Mouse (Mus musculus): ENCODE measurements around the gene Ptprc.

The Ptprc gene

GRCm38 (mm10) chr1:138175494-138175893, at the start of gene Ptprc:
Gene Ptprc (minus strand): TSS chr1:138175708.
- DNase-seq (ENCODE audit: low spot score in 2 of 2) = no peak

- DNase-seq (ENCODE audit: low spot score in 2 of 2) = no peak
Measured at GRCm38 (mm10) chr1:138214736-138215458, 39.4 kb upstream of the Ptprc start.

- no peak for DNase-seq (ENCODE audit: low spot score in 2 of 2)
Measured at GRCm38 (mm10) chr1:138210387-138211024, 35.0 kb upstream of the Ptprc start.

GRCm38 (mm10) chr1:138209751-138210150, 34.2 kb upstream of the Ptprc start:
- DNase-seq (ENCODE audit: low spot score in 2 of 2) = no peak

GRCm38 (mm10) chr1:138206041-138206440, 30.5 kb upstream of the Ptprc start:
- DNase-seq (ENCODE audit: low spot score in 2 of 2) = no peak

GRCm38 (mm10) chr1:138191689-138192508, 16.4 kb upstream of the Ptprc start:
- peak in 1 of 2 experiments; percentile 17 for DNase-seq (ENCODE audit: low spot score in 2 of 2)

- DNase-seq (ENCODE audit: low spot score in 2 of 2) = no peak
Measured at GRCm38 (mm10) chr1:138188131-138188530, 12.6 kb upstream of the Ptprc start.

- DNase-seq (ENCODE audit: low spot score in 2 of 2) = no peak
Measured at GRCm38 (mm10) chr1:138185904-138186303, 10.4 kb upstream of the Ptprc start.

- no peak for DNase-seq (ENCODE audit: low spot score in 2 of 2)
Measured at GRCm38 (mm10) chr1:138180081-138180480, 4.6 kb upstream of the Ptprc start.

GRCm38 (mm10) chr1:138174705-138175492, 609 bp downstream of the Ptprc start:
- no peak for DNase-seq (ENCODE audit: low spot score in 2 of 2)

GRCm38 (mm10) chr1:138174143-138174542, 1.4 kb downstream of the Ptprc start:
- DNase-seq (ENCODE audit: low spot score in 2 of 2) = no peak

GRCm38 (mm10) chr1:138173669-138174068, 1.8 kb downstream of the Ptprc start:
- DNase-seq (ENCODE audit: low spot score in 2 of 2) = no peak

GRCm38 (mm10) chr1:138172547-138172946, 3.0 kb downstream of the Ptprc start:
- no peak for DNase-seq (ENCODE audit: low spot score in 2 of 2)

GRCm38 (mm10) chr1:138172096-138172495, 3.4 kb downstream of the Ptprc start:
- no peak for DNase-seq (ENCODE audit: low spot score in 2 of 2)

GRCm38 (mm10) chr1:138166233-138166771, 9.2 kb downstream of the Ptprc start:
- DNase-seq (ENCODE audit: low spot score in 2 of 2) = no peak

GRCm38 (mm10) chr1:138162638-138163037, 12.9 kb downstream of the Ptprc start:
- DNase-seq (ENCODE audit: low spot score in 2 of 2) = no peak

GRCm38 (mm10) chr1:138158921-138159320, 16.6 kb downstream of the Ptprc start:
- DNase-seq (ENCODE audit: low spot score in 2 of 2) = no peak

GRCm38 (mm10) chr1:138158236-138158635, 17.3 kb downstream of the Ptprc start:
- no peak for DNase-seq (ENCODE audit: low spot score in 2 of 2)

GRCm38 (mm10) chr1:138157709-138158108, 17.8 kb downstream of the Ptprc start:
- DNase-seq (ENCODE audit: low spot score in 2 of 2) = no peak

- DNase-seq (ENCODE audit: low spot score in 2 of 2) = no peak
Measured at GRCm38 (mm10) chr1:138157008-138157407, 18.5 kb downstream of the Ptprc start.

GRCm38 (mm10) chr1:138154185-138154785, 21.2 kb downstream of the Ptprc start:
- no peak for DNase-seq (ENCODE audit: low spot score in 2 of 2)

All from urinary bladder, postnatal 4 days (tissue).